Mouse (Mus musculus) MEL (cell line): ENCODE results near the gene Egfl7. TPM values are rescaled to one million over a fixed set of nuclear protein-coding genes. Genes with fewer than 3 reads are reported as not detected.

Source experiments
- DNase-seq: peaks from one replicate; pipeline ENCODE4 v3.0.0; 2011; ENCODE audit warnings: low read depth, low spot score
- H3K27ac ChIP-seq: 2 replicates; pipeline ENCODE4 v1.5.1; 2012; ENCODE audit warnings: low read depth, mild to moderate bottlenecking, control low read depth, low read length, moderate library complexity; ENCODE audit not compliant: control insufficient read depth
- H3K27me3 ChIP-seq, 2 experiments: fragments of 150-350 bp in 1 of 2; sonication (generic) in 1 of 2; 2 replicates each; pipeline ENCODE4 v1.6.1; 2012; ENCODE audit warnings: low read length in 2 of 2, mild to moderate bottlenecking in 2 of 2, improper control_type of control experiment in 1 of 2, moderate library complexity in 1 of 2; ENCODE audit not compliant: insufficient read depth in 2 of 2, control insufficient read depth in 1 of 2
- H3K36me3 ChIP-seq, 2 experiments: 2 replicates each; pipeline ENCODE4 v1.6.1; 2012 to 2014; ENCODE audit warnings: low read length in 2 of 2, improper control_type of control experiment in 1 of 2, inconsistent platforms in 1 of 2, mild to moderate bottlenecking in 1 of 2; ENCODE audit not compliant: insufficient read depth in 2 of 2, control insufficient read depth in 1 of 2
- H3K4me1 ChIP-seq, 2 experiments: fragments of 150-350 bp in 1 of 2; sonication (generic) in 1 of 2; 2 replicates each; pipeline ENCODE4 v1.6.1; 2012; ENCODE audit warnings: low read length in 2 of 2, improper control_type of control experiment in 1 of 2, mild to moderate bottlenecking in 1 of 2; ENCODE audit not compliant: insufficient read depth in 2 of 2, control insufficient read depth in 1 of 2
- H3K4me3 ChIP-seq, 2 experiments: fragments of 150-350 bp in 1 of 2; sonication (generic) in 1 of 2; 2 replicates each; pipeline ENCODE4 v1.5.1; 2012; ENCODE audit warnings: low read depth in 2 of 2, low read length in 2 of 2, mild to moderate bottlenecking in 2 of 2, moderate library complexity in 2 of 2, control low read depth in 1 of 2, improper control_type of control experiment in 1 of 2; ENCODE audit not compliant: control insufficient read depth in 1 of 2, insufficient read depth in 1 of 2
- H3K79me2 ChIP-seq: 2 replicates; pipeline ENCODE4 v1.6.1; 2012; ENCODE audit warnings: mild to moderate bottlenecking, low read length, moderate library complexity; ENCODE audit not compliant: control insufficient read depth, poor library complexity, insufficient read depth
- H3K9ac ChIP-seq: 2 replicates; pipeline ENCODE4 v1.6.1; 2012; ENCODE audit warnings: low read depth, mild to moderate bottlenecking, control low read depth, low read length, moderate library complexity; ENCODE audit not compliant: control insufficient read depth, poor library complexity, severe bottlenecking
- H3K9me3 ChIP-seq: fragments of 150-350 bp; sonication (generic); replicated peaks from 2 replicates; pipeline ENCODE4 v1.6.1; 2012; ENCODE audit warnings: mild to moderate bottlenecking, low read length, improper control_type of control experiment, moderate library complexity; ENCODE audit not compliant: insufficient read depth
- CHD1 ChIP-seq: IDR thresholded peaks from 2 replicates; pipeline ENCODE4 v1.6.1; 2012; ENCODE audit warnings: low read depth, mild to moderate bottlenecking, inconsistent platforms, low read length, improper control_type of control experiment
- CHD2 ChIP-seq: IDR thresholded peaks from 2 replicates; pipeline ENCODE4 v1.6.1; 2011; ENCODE audit warnings: low read length, improper control_type of control experiment
- EP300 ChIP-seq, 2 experiments: IDR thresholded peaks; 2 replicates each; pipeline ENCODE4 v1.6.1; 2011; ENCODE audit warnings: improper control_type of control experiment in 2 of 2, low read length in 2 of 2, low read depth in 1 of 2, mild to moderate bottlenecking in 1 of 2
- HCFC1 ChIP-seq: IDR thresholded peaks from 2 replicates; pipeline ENCODE4 v1.6.1; 2012; ENCODE audit warnings: low read depth, mild to moderate bottlenecking, inconsistent platforms, low read length, improper control_type of control experiment, moderate library complexity
- KAT2A ChIP-seq: conservative IDR thresholded peaks from 2 replicates; pipeline ENCODE4 v1.6.1; 2012; ENCODE audit warnings: low read depth, low read length, improper control_type of control experiment, inconsistent platforms
- MAFK ChIP-seq: IDR thresholded peaks from 2 replicates; pipeline ENCODE4 v1.6.1; 2011; ENCODE audit warnings: low read depth, mild to moderate bottlenecking, low read length, improper control_type of control experiment, borderline replicate concordance
- MAX ChIP-seq: IDR thresholded peaks from 2 replicates; pipeline ENCODE4 v1.6.1; 2011; ENCODE audit warnings: low read length, improper control_type of control experiment
- MAZ ChIP-seq: IDR thresholded peaks from 2 replicates; pipeline ENCODE4 v1.6.1; 2012; ENCODE audit warnings: low read depth, mild to moderate bottlenecking, inconsistent platforms, low read length, improper control_type of control experiment
- MEF2A ChIP-seq: IDR thresholded peaks from 2 replicates; pipeline ENCODE4 v1.6.1; 2014; ENCODE audit warnings: low read depth, mild to moderate bottlenecking, inconsistent platforms, low read length, improper control_type of control experiment; ENCODE audit not compliant: poor library complexity, insufficient replicate concordance, severe bottlenecking; ENCODE audit errors: extremely low read depth
- MXI1 ChIP-seq: IDR thresholded peaks from 2 replicates; pipeline ENCODE4 v1.6.1; 2011; ENCODE audit warnings: mild to moderate bottlenecking, low read depth, low read length, improper control_type of control experiment
- MYC ChIP-seq: IDR thresholded peaks from 2 replicates; pipeline ENCODE4 v1.6.1; 2011; ENCODE audit warnings: low read depth, mild to moderate bottlenecking, low read length, improper control_type of control experiment, moderate library complexity
- NELFE ChIP-seq: IDR thresholded peaks from 2 replicates; pipeline ENCODE4 v1.6.1; 2011; ENCODE audit warnings: low read depth, low read length, improper control_type of control experiment
- NRF1 ChIP-seq: IDR thresholded peaks from 2 replicates; pipeline ENCODE4 v1.6.1; 2014; ENCODE audit warnings: low read depth, mild to moderate bottlenecking, inconsistent platforms, low read length, improper control_type of control experiment, moderate library complexity; ENCODE audit not compliant: poor library complexity, insufficient read depth, severe bottlenecking
- POLR2A ChIP-seq, 2 experiments: IDR thresholded peaks; 2 replicates each; pipeline ENCODE4 v1.6.1; 2011 to 2012; ENCODE audit warnings: low read length in 2 of 2, mild to moderate bottlenecking in 2 of 2, control low read depth in 1 of 2, improper control_type of control experiment in 1 of 2, low read depth in 1 of 2, moderate library complexity in 1 of 2; ENCODE audit not compliant: control insufficient read depth in 1 of 2, insufficient read depth in 1 of 2, poor library complexity in 1 of 2
- POLR2AphosphoS5 ChIP-seq: IDR thresholded peaks from 2 replicates; pipeline ENCODE4 v1.6.1; 2012; ENCODE audit warnings: low read depth, borderline replicate concordance, mild to moderate bottlenecking, inconsistent platforms, low read length, moderate library complexity, mixed read lengths
- RAD21 ChIP-seq: IDR thresholded peaks from 2 replicates; pipeline ENCODE4 v1.6.1; 2011; ENCODE audit warnings: mild to moderate bottlenecking, low read depth, low read length, improper control_type of control experiment
- RCOR1 ChIP-seq: IDR thresholded peaks from 2 replicates; pipeline ENCODE4 v1.6.1; 2012; ENCODE audit warnings: low read depth, mild to moderate bottlenecking, inconsistent platforms, low read length, improper control_type of control experiment
- SIN3A ChIP-seq: IDR thresholded peaks from 2 replicates; pipeline ENCODE4 v1.6.1; 2012; ENCODE audit warnings: low read length, improper control_type of control experiment, inconsistent platforms
- SMC3 ChIP-seq: IDR thresholded peaks from 2 replicates; pipeline ENCODE4 v1.6.1; 2011; ENCODE audit warnings: low read depth, low read length, improper control_type of control experiment
- TCF12 ChIP-seq: IDR thresholded peaks from 2 replicates; pipeline ENCODE4 v1.6.1; 2014; ENCODE audit warnings: low read depth, mild to moderate bottlenecking, inconsistent platforms, low read length, improper control_type of control experiment, moderate library complexity
- UBTF ChIP-seq: IDR thresholded peaks from 2 replicates; pipeline ENCODE4 v1.6.1; 2012; ENCODE audit warnings: low read depth, mild to moderate bottlenecking, inconsistent platforms, low read length, improper control_type of control experiment, moderate library complexity, borderline replicate concordance; ENCODE audit not compliant: insufficient read depth
- USF1 ChIP-seq: IDR thresholded peaks from 2 replicates; pipeline ENCODE4 v1.6.1; 2014; ENCODE audit warnings: low read depth, mild to moderate bottlenecking, inconsistent platforms, low read length, improper control_type of control experiment, moderate library complexity
- USF2 ChIP-seq, 2 experiments: IDR thresholded peaks; 2 replicates each; pipeline ENCODE4 v1.6.1; 2011 to 2012; ENCODE audit warnings: improper control_type of control experiment in 2 of 2, low read length in 2 of 2, borderline replicate concordance in 1 of 2, inconsistent platforms in 1 of 2, low read depth in 1 of 2, mild to moderate bottlenecking in 1 of 2; ENCODE audit not compliant: insufficient read depth in 1 of 2
- ZKSCAN1 ChIP-seq: IDR thresholded peaks from 2 replicates; pipeline ENCODE4 v1.6.1; 2012; ENCODE audit warnings: low read depth, mild to moderate bottlenecking, inconsistent platforms, low read length, improper control_type of control experiment, moderate library complexity
- ZMIZ1 ChIP-seq: IDR thresholded peaks from 2 replicates; pipeline ENCODE4 v1.6.1; 2012; ENCODE audit warnings: low read depth, mild to moderate bottlenecking, inconsistent platforms, low read length, improper control_type of control experiment, moderate library complexity
- ZNF384 ChIP-seq: IDR thresholded peaks from 2 replicates; pipeline ENCODE4 v1.6.1; 2012; ENCODE audit warnings: low read depth, mild to moderate bottlenecking, inconsistent platforms, low read length, improper control_type of control experiment
- polyA plus RNA-seq, 2 experiments: library from polyadenylated mRNA; stranded (reverse) in 1 of 2; unstranded in 1 of 2; fragments of >175 nt in 1 of 2; fragments of >200 nt in 1 of 2; gene quantifications; 2 replicates each; pipeline versions ENCODE4 v1.2.1 to v1.2.4; 2012; ENCODE audit warnings: low replicate concordance in 2 of 2, low read depth in 1 of 2; ENCODE audit not compliant: insufficient read length in 2 of 2, insufficient read depth in 1 of 2, missing spikeins in 1 of 2
- total RNA-seq: library from RNA; depleted of rRNA; stranded (reverse); fragments of 300-350 nt; gene quantifications from 2 replicates; pipeline ENCODE4 v1.2.3, GENCODE M21; 2012

Gene Egfl7
- total and polyA plus RNA-seq, 3 experiments = 73.9 to 125 TPM; not detected in 1

- Histone ChIP-seq H3K36me3 (no peaks in the 10 kb centered on the region), H3K9me3 (no peaks in the 10 kb centered on the region), H3K79me2 (no peaks in the 10 kb centered on the region; the same call in 1 of the 2 replicates), H3K27me3 (peaks cover 2 to 4% of the 10 kb centered on the region in 2 experiments; a peak in 3 of 4 replicates), H3K4me3 (peak overlapping the region; percentile 56 to 77), H3K9ac (peak overlapping the region; percentile 86), H3K4me1 (no peaks in the 10 kb centered on the region; a peak in 1 of 4 replicates), H3K27ac (no peak overlapping the region)
- DNase-seq = no peak
- TF ChIP-seq RAD21 (no peak), HCFC1 (no peak), USF2 (IDR thresholded peaks at IDR 0.05; ENCODE audit: borderline replicate concordance in 1 of 2, insufficient read depth in 1 of 2, low read depth in 1 of 2, low read length in 2 of 2) (no peak), TCF12 (no peak), EP300 (IDR thresholded peaks at IDR 0.05; ENCODE audit: low read depth in 1 of 2, low read length in 2 of 2) (no peak), RCOR1 (no peak), ZMIZ1 (no peak), MYC (no peak), SIN3A (no peak), MEF2A (no peak), MAZ (no peak)
Measured at GRCm38 (mm10) chr2:26603159-26603558, 23.3 kb downstream of the Egfl7 start.

- no peaks in the 10 kb centered on the region; a peak in 1 of 4 replicates for H3K4me1 ChIP-seq
- peak within 1 kb of the TSS; percentile 25 for H3K27ac ChIP-seq
- peaks cover 2 to 9% of the 10 kb centered on the region in 2 experiments; a peak in 3 of 4 replicates for H3K27me3 ChIP-seq
- TF ChIP-seq SIN3A (no peak), MAX (peak; percentile 66), NRF1 (peak; percentile 46; the same call in 1 of the 2 replicates), NELFE (no peak; the same call in none of the 2 replicates), MEF2A (no peak), RCOR1 (no peak), MYC (no peak), SMC3 (no peak), USF2 (IDR thresholded peaks at IDR 0.05; ENCODE audit: borderline replicate concordance in 1 of 2, insufficient read depth in 1 of 2, low read depth in 1 of 2, low read length in 2 of 2) (no peak), MXI1 (peak; percentile 60), UBTF (no peak), USF1 (no peak), POLR2AphosphoS5 (no peak), POLR2A (IDR thresholded peaks at IDR 0.05; ENCODE audit: control insufficient read depth in 1 of 2, insufficient read depth in 1 of 2, low read depth in 1 of 2, low read length in 2 of 2, poor library complexity in 1 of 2) (peak; percentile 62 to 82; a peak in 3 of 4 replicates), CHD2 (no peak), CHD1 (no peak), ZMIZ1 (peak; percentile 13; the same call in 1 of the 2 replicates), TCF12 (no peak; the same call in 1 of the 2 replicates), KAT2A (no peak), ZNF384 (no peak), ZKSCAN1 (no peak), EP300 (IDR thresholded peaks at IDR 0.05; ENCODE audit: low read depth in 1 of 2, low read length in 2 of 2) (0 out of 4 replicates have a peak, but pooled peaks of 1 of the 2 experiments have one; percentile 19), MAFK (no peak)
Measured at GRCm38 (mm10) chr2:26603720-26604671, 24.2 kb downstream of the Egfl7 start, which contains the start of gene Agpat2. Gene Agpat2, minus strand, starts transcription at chr2:26604417.

More at GRCm38 (mm10) chr2:26603720-26604671, 24.2 kb downstream of the Egfl7 start, which contains the start of gene Agpat2:
- Histone ChIP-seq H3K9me3 (no peaks in the 10 kb centered on the region), H3K9ac (peak within 1 kb of the TSS; percentile 86), H3K79me2 (no peaks in the 10 kb centered on the region; the same call in 1 of the 2 replicates), H3K36me3 (no peaks in the 10 kb centered on the region), H3K4me3 (peak within 1 kb of the TSS; percentile 61 to 77)
- peak; percentile 86 for DNase-seq
